Mouse (Mus musculus) urinary bladder, postnatal 36 days (tissue): ENCODE data around the gene Eipr1.
"Not testable (repeated sequence)": the region's sequence is repeated elsewhere in the genome, so short reads cannot be mapped to it uniquely, and the experiment has no call there.

Experiments used
- DNase-seq, 2 experiments: peaks; one replicate each; pipeline ENCODE4 v3.0.0; 2022; ENCODE audit warnings: low spot score in 2 of 2, mixed read lengths in 1 of 2

The Eipr1 gene

DNA sequence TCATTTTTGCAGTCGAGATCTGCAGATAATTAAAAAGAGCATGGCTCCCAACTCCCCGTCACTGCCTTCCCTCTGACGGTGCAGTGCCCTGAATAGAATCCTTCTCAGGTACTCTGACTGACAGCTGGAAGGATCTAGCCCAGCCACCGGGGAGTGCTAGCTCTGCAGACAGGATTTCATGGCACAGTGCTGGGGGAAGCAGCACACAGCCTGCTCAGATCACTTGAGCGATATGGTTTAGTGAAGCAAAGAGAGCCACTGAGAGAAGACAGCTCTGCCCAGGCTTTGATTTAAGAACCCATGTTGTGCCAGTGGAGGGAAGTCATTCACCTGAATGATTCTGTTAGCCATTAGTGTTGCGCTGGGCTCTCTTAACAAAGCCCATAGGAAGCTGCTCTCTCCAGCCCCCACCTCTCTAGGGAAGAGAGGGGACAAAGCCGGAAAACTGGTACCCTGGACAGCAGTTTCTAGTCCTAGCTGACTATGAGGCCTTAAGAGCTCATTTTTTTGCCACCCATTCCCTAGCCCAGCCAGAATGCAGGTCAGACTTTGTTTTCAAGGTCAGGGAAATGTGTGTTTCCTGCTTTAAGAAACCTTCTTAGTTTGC lies 137.6 kb downstream of the Eipr1 start:
- no peak for DNase-seq

DNA sequence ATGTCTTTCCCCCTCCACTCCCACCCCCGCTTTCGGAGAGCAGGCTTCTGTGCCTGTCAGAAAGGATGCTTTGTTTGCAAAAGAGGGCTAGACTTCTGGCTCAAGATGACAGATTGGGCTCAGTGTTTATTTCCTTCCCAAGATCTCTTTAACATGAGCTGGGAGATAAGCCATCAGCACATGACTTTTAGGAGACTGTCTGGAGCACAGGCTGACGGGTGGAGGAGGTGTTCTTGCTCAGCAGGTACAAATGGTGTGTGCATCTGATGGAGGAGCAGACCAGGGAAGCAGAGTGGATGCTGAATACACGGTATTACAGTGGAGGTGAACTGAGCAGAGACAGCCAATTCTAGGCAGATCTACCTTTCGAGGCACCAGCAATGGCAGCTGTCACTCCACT lies 139.9 kb downstream of the Eipr1 start:
- no peak for DNase-seq

DNA sequence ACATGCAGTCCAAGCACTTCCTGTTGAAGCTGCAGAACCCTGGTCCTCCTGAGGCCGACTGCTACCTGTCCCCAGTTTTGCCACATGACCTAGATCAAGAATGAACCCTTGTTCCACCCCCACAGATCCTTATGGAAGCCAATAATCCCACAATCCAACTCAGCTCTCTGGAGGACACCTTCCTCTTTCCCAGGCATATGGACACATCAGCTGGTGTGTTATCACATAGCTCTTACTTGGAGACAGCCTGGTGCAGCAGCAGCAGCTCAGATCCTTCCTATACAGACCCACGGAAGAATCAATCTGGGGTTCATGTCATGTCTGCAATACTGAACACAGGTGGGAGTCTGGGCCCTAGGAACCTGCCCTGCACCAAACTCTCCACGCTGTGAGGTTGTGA lies 145.0 kb downstream of the Eipr1 start:
- no peak for DNase-seq

- no peak for DNase-seq
Measured at GRCm38 (mm10) chr12:28898307-28898706, 146.7 kb downstream of the Eipr1 start.

- DNase-seq, result no peak
Measured at GRCm38 (mm10) chr12:28899696-28900095, 148.1 kb downstream of the Eipr1 start.

GRCm38 (mm10) chr12:28900341-28900740 lies 148.7 kb downstream of the Eipr1 start:
- DNase-seq, result no peak

- DNase-seq, result no peak
Measured at GRCm38 (mm10) chr12:28902132-28902531, 150.5 kb downstream of the Eipr1 start.

GRCm38 (mm10) chr12:28903082-28903481 lies 151.5 kb downstream of the Eipr1 start:
- no peak for DNase-seq

- no peak for DNase-seq
Measured at GRCm38 (mm10) chr12:28905486-28905885, 153.9 kb downstream of the Eipr1 start.

DNA sequence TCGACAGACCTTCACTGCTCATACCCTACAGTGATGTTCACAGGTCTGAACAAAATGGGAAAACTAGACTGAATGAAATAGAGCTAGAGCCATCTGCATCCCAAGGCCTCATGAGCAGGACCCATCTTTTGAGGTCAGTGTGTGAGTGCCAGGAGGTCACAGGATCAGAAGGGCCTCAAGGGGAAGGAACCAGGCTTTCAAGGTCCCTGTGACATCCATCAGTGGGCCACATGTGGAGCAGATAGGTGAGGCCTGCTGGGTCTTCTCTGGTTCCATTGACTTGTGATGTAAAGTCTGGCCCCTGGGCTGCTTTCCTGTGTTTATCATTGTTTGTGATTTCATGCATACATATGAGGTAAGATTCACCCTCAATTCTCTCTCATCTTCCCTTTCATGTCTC lies 154.4 kb downstream of the Eipr1 start:
- no peak for DNase-seq

DNA sequence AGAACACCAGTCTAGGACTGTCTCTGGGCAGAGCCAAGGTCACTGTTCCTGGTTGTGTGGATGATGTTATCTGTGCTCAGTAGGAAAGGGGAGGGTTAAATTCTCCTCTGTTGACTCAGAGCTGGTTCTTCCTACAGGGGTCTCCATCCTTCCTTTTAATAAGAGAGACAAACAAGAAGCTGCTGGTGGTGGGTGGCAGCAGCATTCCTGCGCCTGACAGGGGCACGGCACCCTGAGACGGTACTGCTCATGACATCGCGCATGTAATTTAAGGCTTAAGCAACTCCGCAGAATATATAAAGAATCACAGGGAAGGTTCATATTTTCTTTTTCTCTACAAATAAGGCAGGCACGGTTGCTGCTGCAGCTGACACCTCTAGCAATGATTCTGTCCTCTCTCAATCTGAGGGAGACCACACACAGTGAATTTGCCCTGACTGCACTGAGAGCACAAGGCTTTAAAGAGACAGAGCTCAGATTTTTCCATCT lies 155.2 kb downstream of the Eipr1 start:
- no peak for DNase-seq

DNA sequence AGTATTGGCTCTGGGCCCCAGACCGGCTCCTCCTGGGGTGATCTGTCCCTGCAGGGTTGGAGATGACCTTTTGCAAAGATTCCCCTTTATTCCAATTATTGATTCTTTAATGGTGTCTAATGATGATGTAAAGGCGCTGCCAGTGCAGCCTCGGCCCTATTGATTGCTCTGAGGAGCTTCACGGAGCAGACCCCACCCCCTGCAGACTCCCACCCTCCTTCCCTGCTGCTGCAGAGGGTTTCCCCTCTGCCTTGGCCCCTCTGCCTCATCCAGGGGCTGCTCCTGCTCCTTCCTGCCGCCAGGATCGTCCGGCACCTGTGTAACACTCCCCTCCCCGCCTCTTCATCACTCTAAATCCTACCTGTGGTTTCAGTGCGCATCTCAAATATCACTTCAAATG lies 156.2 kb downstream of the Eipr1 start:
- DNase-seq, result no peak

DNA sequence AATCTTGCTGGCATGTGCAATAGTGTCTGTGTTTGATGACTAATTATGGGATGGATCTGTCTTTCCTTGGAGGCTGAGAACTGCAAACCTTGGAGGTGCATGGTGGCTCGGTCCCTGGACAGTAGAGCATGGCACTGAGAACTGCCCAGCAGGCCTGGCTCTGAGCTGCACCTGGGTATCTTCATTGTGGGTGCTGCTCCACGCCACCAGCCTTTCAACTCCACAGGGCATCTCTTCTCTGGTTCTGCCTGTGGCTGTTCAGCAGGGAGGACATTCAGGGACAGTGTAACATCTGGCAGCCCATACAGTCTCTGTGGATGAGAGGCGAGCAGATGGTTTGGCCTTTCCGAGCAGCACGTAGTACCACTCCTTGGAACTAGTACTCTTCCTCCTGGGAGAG lies 158.2 kb downstream of the Eipr1 start:
- DNase-seq, result no peak

DNA sequence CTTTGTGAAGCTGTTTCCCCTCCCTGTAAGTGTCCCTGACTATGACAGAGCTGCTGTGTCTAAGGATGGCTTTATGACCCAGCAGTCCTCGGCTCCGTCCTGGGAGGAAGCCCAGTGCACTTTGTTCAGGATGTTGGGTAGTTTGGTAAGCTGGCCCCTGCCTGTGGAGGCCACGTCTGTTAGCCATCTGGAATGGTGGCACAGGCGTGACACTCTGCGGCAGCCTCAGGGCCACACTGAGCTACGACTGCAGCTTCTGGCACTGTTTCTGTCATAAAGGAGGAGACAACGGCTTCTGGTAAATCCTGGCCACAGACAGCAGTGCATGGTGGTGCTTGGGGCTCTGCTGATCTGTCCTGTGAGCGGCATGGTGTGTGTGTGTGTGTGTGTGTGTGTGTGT lies 159.0 kb downstream of the Eipr1 start:
- DNase-seq, result no peak

- no peak for DNase-seq
Measured at GRCm38 (mm10) chr12:28912351-28912936, 160.8 kb downstream of the Eipr1 start.

GRCm38 (mm10) chr12:28913099-28913498 lies 161.5 kb downstream of the Eipr1 start:
- DNase-seq, result no peak

- DNase-seq, result not testable (repeated sequence)
Measured at GRCm38 (mm10) chr12:28914056-28914455, 162.5 kb downstream of the Eipr1 start.
